Mouse (Mus musculus) stomach, embryonic 15.5 days (tissue): ENCODE results near the gene Sppl2b. TPM values are rescaled to one million over a fixed set of nuclear protein-coding genes. Genes with fewer than 3 reads are reported as not detected.
A peak's percentile ranks its signal among the peaks of the same experiment; 100 is the strongest.
"Not testable (repeated sequence)": the region's sequence is repeated elsewhere in the genome, so short reads cannot be mapped to it uniquely, and the experiment has no call there.

Experiments used
- ATAC-seq: fragments of 200-750 bp; cut with Nextera tagmentation; 2 replicates; pipeline ENCODE4 v1.8.0; 2017; ENCODE audit warnings: low read depth, moderate number of reproducible peaks, moderate TSS enrichment; ENCODE audit not compliant: insufficient read depth, low FRiP score
- H3K27ac ChIP-seq: fragments of 300-500 bp; sonication (generic); 2 replicates; pipeline ENCODE4 v1.5.1; 2015; ENCODE audit warnings: mild to moderate bottlenecking, inconsistent platforms
- H3K27me3 ChIP-seq: fragments of 300-500 bp; sonication (generic); replicated peaks from 2 replicates; pipeline ENCODE4 v1.6.1; 2015; ENCODE audit warnings: inconsistent platforms
- H3K36me3 ChIP-seq: fragments of 300-500 bp; sonication (generic); 2 replicates; pipeline ENCODE4 v1.6.1; 2015; ENCODE audit warnings: inconsistent platforms
- H3K4me1 ChIP-seq: fragments of 300-500 bp; sonication (generic); 2 replicates; pipeline ENCODE4 v1.6.1; 2015; ENCODE audit warnings: inconsistent platforms
- H3K4me2 ChIP-seq: fragments of 300-500 bp; sonication (generic); 2 replicates; pipeline ENCODE4 v1.6.1; 2015; ENCODE audit warnings: mild to moderate bottlenecking, inconsistent platforms
- H3K4me3 ChIP-seq: fragments of 300-500 bp; sonication (generic); replicated peaks from 2 replicates; pipeline ENCODE4 v1.5.1; 2015; ENCODE audit warnings: inconsistent platforms
- H3K9ac ChIP-seq: fragments of 300-500 bp; sonication (generic); 2 replicates; pipeline ENCODE4 v1.6.1; 2015; ENCODE audit warnings: inconsistent platforms
- H3K9me3 ChIP-seq: fragments of 300-500 bp; sonication (generic); 2 replicates; pipeline ENCODE4 v1.6.1; 2016; ENCODE audit warnings: inconsistent platforms
- WGBS: fragments of 180-500 bp; shearing (Covaris S2); methylation state at CpG from one replicate; pipeline ENCODE4 v1.1.7; 2015; 5-methylcytosine and 5-hydroxymethylcytosine counted together
- polyA plus RNA-seq: library from polyadenylated mRNA; unstranded; fragments of >200 nt; fragmentation: Nextera tagmentation; extraction: Ambion mirVana; gene quantifications from 2 replicates; pipeline ENCODE4 v1.2.1, GENCODE M21; 2015

Sppl2b gene
- polyA plus RNA-seq, 1 experiment from 2014 or later = 41.9 TPM

DNA sequence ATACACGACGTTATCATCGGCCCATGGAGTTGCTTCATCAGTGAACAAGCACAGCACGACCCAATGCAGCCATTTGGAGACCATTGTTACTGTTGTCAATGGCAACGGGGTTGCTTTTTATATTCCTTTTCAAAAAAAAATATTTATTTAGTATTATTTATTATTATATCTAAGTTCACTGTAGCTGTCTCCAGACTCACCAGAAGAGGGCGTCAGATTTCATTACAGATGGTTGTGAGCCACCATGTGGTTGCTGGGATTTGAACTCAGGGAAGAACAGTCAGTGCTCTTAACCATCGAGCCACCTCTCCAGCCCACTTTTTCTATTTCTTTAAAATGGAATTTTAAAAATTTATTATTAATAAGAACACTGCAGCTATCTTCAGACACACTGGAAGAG lies 40.3 kb upstream of the Sppl2b start:
- Histone ChIP-seq H3K4me1 (0 out of 2 replicates have a peak, but pooled peaks cover 5% of the 10 kb centered on the region), H3K9me3 (no peaks in the 10 kb centered on the region), H3K9ac (no peak overlapping the region), H3K4me2 (no peak overlapping the region), H3K4me3 (no peak overlapping the region), H3K27ac (no peak overlapping the region), H3K36me3 (no peaks in the 10 kb centered on the region), H3K27me3 (0 out of 2 replicates have a peak, but pooled peaks cover 8% of the 10 kb centered on the region)
- WGBS = 64% methylated on average over 7 of the region's 7 CpGs
- no peak for ATAC-seq

DNA sequence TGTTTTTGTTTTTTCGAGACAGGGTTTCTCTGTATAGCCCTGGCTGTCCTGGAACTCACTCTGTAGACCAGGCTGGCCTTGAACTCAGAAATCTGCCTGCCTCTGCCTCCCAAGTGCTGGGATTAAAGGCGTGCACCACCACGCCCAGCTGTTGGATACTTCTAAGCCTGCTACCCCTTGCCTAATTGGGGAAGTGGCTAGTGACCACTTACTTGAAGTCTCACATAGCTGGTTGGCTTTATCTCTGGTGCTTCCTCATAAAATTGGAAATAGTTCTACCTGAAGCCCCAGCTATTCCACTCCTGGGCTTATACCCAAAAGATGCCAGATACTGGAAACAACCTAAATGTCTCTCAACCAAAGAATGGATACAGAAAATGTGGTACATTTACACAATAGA lies 38.8 kb upstream of the Sppl2b start:
- 76% methylated on average over 3 of the region's 3 CpGs for WGBS
- ATAC-seq, H3K4me1 ChIP-seq, H3K27ac ChIP-seq, H3K9ac ChIP-seq, H3K36me3 ChIP-seq, H3K4me3 ChIP-seq, H3K9me3 ChIP-seq, H3K27me3 ChIP-seq, H3K4me2 ChIP-seq: not testable (repeated sequence)

DNA sequence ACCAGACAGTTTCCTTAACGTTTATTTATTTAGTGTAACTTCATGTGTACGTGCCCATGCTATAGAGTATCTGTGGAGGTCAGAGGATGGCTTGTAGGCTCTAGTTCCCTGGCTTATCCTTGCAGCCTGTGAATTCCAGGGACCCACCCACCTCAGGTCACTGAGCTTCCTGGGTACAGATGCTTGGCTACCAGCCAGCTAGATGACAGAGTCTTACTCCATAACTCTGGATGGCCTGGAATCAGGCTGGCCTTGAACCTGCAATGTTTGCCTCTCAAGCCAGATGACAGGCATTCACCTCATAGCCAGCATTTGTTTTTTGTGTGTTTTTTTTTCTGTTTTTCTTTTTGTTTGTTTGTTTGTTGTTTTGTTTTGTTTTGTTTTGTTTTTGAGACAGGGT lies 37.9 kb upstream of the Sppl2b start:
- no peak overlapping the region for H3K27ac ChIP-seq
- H3K9ac ChIP-seq = no peak overlapping the region
- no peak overlapping the region for H3K4me3 ChIP-seq
- WGBS = 69% methylated on average over 2 of the region's 2 CpGs
- H3K9me3 ChIP-seq = no peaks in the 10 kb centered on the region
- H3K27me3 ChIP-seq = no peaks in the 10 kb centered on the region
- ATAC-seq = no peak
- H3K36me3 ChIP-seq = no peaks in the 10 kb centered on the region
- no peaks in the 10 kb centered on the region for H3K4me1 ChIP-seq
- H3K4me2 ChIP-seq = no peak overlapping the region

DNA sequence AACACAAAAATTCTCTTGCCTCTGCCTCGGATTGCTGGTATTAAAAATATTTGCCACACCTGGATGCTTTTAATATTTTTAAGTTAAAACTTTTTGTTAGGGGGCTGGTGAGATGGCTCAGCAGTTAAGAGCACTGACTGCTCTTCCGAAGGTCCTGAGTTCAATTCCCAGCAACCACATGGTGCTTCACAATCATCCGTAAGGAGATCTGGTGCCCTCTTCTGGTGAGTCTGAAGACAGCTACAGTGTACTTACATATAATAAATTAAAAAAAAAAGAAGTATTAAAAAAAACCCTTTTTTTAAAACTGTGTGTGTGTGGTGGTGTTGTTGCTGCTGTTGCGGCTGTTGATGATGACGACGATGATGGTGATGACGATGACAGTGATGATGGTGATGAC lies 37.1 kb upstream of the Sppl2b start:
- WGBS = 83% methylated on average over 7 of the region's 7 CpGs
- ATAC-seq = not testable (repeated sequence)

DNA sequence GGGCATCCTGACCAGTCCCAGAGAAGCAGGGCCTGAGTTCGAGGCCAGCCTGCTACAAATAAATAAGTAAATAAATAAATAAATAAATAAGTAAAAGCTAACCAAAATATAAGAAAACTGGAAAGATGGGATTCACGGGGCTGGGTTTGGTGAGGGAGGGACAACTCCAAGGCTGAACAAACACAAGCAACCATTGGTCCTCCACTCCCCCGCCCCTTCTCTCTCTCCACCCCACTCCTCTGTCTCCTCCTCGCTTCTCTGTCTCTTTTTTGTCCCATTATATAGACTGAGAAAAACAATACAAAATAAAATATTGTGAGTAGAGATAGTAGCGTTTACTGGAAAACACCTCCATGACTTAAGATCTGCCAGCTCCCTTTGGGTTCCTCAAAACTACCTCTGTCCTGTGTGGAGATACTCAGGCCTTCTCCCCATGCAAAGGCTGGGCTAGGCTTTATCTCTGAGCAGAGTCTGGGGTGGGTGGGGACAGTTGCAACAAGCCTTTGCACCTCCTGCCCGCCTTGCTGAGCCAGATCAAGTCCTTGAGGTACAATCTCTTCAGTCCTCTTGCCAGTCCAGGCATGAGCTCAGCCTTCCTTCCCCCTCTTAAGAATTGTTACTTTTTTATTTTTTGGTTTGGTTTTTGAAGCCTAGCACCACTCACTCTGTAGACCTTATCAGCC lies 36.3 kb upstream of the Sppl2b start:
- Histone ChIP-seq H3K9ac (no peak overlapping the region), H3K4me3 (no peak overlapping the region), H3K36me3 (no peaks in the 10 kb centered on the region), H3K27me3 (no peaks in the 10 kb centered on the region), H3K4me2 (no peak overlapping the region), H3K4me1 (no peaks in the 10 kb centered on the region), H3K27ac (peak overlapping the region; percentile 42; the same call in 1 of the 2 replicates), H3K9me3 (no peaks in the 10 kb centered on the region)
- peak; percentile 86 for ATAC-seq
- 47% methylated on average over 6 of the region's 6 CpGs for WGBS

More for the DNA sequence above, 37.1 kb upstream of the Sppl2b start:
- not testable (repeated sequence) for H3K27ac ChIP-seq, H3K4me1 ChIP-seq, H3K36me3 ChIP-seq, H3K27me3 ChIP-seq, H3K9me3 ChIP-seq, H3K4me3 ChIP-seq, H3K4me2 ChIP-seq, H3K9ac ChIP-seq

DNA sequence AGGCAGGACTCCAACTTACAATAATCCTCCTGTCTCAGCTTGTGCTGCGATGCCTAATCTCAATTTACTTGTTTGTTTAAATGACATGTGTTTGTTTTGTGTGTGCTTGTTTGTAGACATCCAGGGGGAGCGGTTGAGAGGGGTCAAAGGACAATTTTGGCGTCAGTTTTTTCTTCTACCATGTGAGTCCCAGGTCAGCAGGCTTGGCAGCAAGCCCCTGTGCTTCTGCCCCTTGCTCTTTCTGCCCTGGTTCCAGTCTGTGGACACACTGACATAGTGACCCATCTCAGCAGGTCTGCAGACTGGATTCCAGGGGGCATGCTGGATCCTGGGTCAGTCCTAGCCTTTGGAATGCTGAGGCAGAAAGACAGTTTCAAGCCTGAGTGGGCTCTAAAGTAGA lies 35.7 kb upstream of the Sppl2b start:
- WGBS = 25% methylated on average over 3 of the region's 3 CpGs

DNA sequence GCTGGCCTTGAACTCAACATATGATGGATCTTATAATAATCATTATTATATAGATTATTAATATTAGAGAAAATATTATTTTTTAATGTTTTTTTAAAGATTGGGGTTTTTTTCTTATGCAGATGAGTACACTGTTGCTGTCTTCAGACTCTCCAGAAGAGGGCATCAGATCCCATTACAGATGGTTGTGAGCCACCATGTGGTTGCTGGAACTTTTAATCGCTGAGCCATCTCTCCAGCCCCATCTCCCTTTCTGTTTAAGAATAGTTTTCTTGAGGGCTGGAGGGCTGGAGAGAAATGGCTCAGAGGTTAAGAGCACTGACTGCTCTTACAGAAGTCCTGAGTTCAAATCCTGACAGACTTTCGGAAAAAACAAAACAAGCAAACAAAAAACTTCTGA lies 33.1 kb upstream of the Sppl2b start:
- no peak overlapping the region for H3K9ac ChIP-seq
- H3K4me3 ChIP-seq = no peak overlapping the region
- 44% methylated on average over 2 of the region's 2 CpGs for WGBS
- ATAC-seq = no peak
- H3K27me3 ChIP-seq = no peaks in the 10 kb centered on the region
- H3K27ac ChIP-seq = no peak overlapping the region
- no peaks in the 10 kb centered on the region for H3K9me3 ChIP-seq
- no peaks in the 10 kb centered on the region for H3K36me3 ChIP-seq
- H3K4me2 ChIP-seq = no peak overlapping the region
- H3K4me1 ChIP-seq = no peaks in the 10 kb centered on the region

More for the DNA sequence above, 35.7 kb upstream of the Sppl2b start:
- H3K9me3 ChIP-seq = no peaks in the 10 kb centered on the region
- no peak overlapping the region for H3K4me3 ChIP-seq
- no peak overlapping the region for H3K9ac ChIP-seq
- ATAC-seq = no peak
- H3K4me2 ChIP-seq = no peak overlapping the region
- H3K36me3 ChIP-seq = no peaks in the 10 kb centered on the region
- H3K27me3 ChIP-seq = no peaks in the 10 kb centered on the region
- H3K4me1 ChIP-seq = no peaks in the 10 kb centered on the region
- H3K27ac ChIP-seq = peak overlapping the region; percentile 42; the same call in 1 of the 2 replicates

DNA sequence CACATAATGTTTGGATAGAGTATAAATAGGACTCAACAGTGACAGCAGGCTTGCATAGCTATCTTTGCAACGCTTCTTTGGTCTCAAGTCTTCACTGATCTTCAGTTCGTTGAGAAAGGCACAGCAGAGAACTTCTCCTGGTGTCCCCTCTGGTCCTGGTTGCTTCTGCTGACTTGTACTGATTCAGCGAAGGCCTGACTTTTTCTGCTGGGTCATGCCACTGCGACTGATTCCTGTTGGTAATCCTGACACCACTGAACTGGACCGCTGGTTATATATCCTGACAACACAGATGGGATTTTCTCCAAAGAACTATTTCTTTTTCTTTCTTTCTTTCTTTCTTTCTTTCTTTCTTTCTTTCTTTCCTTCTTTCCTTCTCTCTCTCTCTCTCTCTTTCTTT lies 32.5 kb upstream of the Sppl2b start:
- no peak for ATAC-seq
- Histone ChIP-seq H3K36me3 (no peaks in the 10 kb centered on the region), H3K4me1 (peaks cover under 1% of the 10 kb centered on the region), H3K4me3 (no peak overlapping the region), H3K27me3 (no peaks in the 10 kb centered on the region), H3K9ac (no peak overlapping the region), H3K27ac (no peak overlapping the region), H3K9me3 (no peaks in the 10 kb centered on the region), H3K4me2 (no peak overlapping the region)
- 87% methylated on average over 5 of the region's 5 CpGs for whole genome bisulfite sequencing

DNA sequence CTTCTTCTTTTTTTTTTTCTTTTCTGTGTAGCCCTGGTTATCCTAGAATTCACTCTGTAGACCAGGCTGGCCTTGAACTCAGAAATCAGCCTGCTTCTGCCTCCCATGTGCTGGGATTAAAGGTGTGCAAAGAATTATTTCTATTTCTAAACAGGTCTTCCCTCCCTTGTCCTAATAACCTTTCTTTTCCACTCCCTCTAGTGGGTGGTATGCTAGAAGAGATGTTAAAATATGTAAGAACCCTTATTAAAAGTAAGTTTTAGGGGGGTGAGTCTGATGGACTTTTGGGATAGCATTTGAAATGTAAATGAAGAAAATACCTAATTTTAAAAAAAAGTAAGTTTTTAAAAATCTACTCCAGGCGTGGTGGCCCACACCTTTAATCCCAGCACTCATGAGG lies 31.8 kb upstream of the Sppl2b start:
- H3K4me3 ChIP-seq = no peak overlapping the region
- ATAC-seq = no peak
- H3K4me1 ChIP-seq = peaks cover 9% of the 10 kb centered on the region
- no peak overlapping the region for H3K9ac ChIP-seq
- no peak overlapping the region for H3K4me2 ChIP-seq
- no peaks in the 10 kb centered on the region for H3K27me3 ChIP-seq
- H3K9me3 ChIP-seq = no peaks in the 10 kb centered on the region
- no peaks in the 10 kb centered on the region for H3K36me3 ChIP-seq
- no peak overlapping the region for H3K27ac ChIP-seq
- WGBS = 84% methylated on average over 1 of the region's 1 CpGs

DNA sequence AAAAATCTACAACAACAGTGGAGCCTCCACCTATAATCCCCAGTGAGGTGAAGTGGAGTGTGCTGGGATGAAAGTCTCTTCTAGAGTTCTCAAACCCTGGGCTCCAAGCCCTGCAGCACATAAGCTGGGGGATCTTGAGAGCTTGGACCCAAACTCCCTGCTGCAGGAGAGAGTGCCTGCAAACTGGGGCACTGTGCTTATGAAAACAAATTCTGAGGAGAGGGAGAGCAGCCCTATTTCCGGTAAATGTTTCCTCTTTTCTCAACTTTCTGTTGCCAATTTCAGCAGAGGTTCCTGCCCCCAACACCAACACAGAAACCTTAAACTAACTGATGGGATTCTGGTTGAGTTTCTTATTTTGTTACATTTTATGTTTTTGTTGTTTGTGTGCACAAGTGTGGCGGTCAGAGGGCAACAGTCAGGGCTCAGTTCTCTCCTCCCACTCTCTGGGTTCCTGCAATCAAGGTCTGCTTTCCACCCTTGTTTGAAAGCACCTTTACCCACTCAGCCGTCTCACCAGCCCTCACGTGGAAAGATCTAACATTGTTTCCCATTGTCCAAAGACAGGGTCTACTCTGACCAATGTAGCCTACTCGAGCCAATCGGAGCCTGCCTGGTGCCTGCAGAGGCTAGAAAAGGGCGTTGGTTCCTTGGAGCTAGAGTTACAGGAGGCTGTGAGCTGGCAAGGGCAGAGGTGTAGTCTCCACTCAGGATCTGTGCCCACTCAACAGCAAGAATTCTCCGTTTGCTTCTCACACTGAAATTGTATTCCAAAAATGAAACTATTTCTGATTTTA lies 31.0 kb upstream of the Sppl2b start:
- no peak overlapping the region for H3K9ac ChIP-seq
- 53% methylated on average over 8 of the region's 8 CpGs for WGBS
- H3K36me3 ChIP-seq = no peaks in the 10 kb centered on the region
- H3K27me3 ChIP-seq = no peaks in the 10 kb centered on the region
- no peak overlapping the region for H3K4me2 ChIP-seq
- peaks cover 12% of the 10 kb centered on the region for H3K4me1 ChIP-seq
- no peak overlapping the region; the same call in 1 of the 2 replicates for H3K27ac ChIP-seq
- no peak overlapping the region for H3K4me3 ChIP-seq
- no peak for ATAC-seq
- H3K9me3 ChIP-seq = no peaks in the 10 kb centered on the region

DNA sequence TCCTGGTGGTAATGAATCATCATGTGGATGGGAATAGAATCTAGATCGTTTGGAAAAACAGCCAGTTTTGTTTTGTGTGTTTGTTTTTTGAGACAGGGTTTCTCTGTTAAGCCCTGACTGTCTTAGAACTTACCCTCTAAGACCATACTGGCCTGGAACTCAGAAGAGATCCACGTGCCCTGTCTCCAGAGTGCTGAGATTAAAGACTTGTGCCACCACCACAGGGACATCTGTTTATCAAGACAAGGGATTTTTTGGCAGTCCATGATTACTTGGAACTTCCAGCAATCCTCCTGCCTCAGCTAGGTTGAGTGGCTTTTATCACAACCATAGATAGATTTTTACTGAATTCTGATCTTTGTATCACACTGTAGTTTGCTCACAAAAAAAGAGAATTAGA lies 30.2 kb upstream of the Sppl2b start:
- H3K4me2 ChIP-seq = no peak overlapping the region
- H3K36me3 ChIP-seq = peaks cover 8% of the 10 kb centered on the region
- H3K27ac ChIP-seq = no peak overlapping the region
- no peaks in the 10 kb centered on the region for H3K9me3 ChIP-seq
- ATAC-seq = no peak
- no peaks in the 10 kb centered on the region for H3K27me3 ChIP-seq
- H3K4me3 ChIP-seq = no peak overlapping the region
- H3K9ac ChIP-seq = no peak overlapping the region
- peaks cover 19% of the 10 kb centered on the region for H3K4me1 ChIP-seq
- WGBS = 73% methylated on average over 2 of the region's 2 CpGs
